Mouse (Mus musculus): ENCODE results near the gene Aacs.

Aacs gene

DNA sequence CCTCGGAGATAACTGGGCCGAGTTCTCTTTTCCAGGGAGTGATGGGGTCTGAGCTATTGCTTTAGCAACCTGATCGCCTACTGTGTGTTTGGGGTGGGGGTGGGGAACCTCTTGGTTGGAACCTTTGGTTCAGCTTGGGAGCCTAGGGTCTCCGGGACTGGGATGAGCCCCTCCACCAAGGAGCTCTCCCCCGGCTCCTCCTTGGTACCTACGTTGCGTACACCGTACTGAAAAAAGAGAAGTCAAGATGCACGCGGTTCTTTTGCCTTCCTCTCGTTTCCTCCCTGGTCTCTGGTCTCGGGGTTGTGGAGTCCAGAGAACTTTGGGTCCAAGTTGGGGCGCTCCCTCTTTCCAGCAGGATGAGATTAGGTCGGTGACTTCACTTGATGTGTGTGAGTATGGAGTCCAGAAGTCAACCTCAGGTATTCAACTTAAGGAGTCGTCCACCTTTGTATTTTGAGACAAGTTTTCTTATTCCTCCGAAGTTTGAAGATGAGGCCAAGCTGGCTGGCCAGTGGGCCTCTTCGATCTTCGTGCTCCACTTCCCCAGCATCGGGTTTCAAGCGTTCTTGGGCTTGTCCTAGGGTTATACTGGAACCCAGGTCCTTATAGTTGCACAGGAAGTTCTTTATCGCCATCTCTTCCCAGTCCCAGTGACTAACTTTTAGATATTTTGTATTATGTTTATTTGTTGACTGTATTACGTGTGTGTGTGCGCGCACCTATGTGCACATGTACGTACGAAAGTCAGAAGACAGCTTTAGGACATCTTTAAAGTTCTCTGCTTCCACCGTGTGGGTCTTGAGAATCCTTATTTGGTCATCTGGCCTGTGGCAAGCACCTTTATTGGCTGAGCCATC is 33.2 kb upstream of the Aacs start:
- Histone ChIP-seq H3K36me3 (ENCODE audit: insufficient read depth, low read length) (peaks cover 24% of the 10 kb centered on the region), H3K27me3 (ENCODE audit: insufficient read depth, low read length) (no peaks in the 10 kb centered on the region), H3K9me3 (ENCODE audit: low read length) (no peaks in the 10 kb centered on the region), H3K4me3 (replicated peaks; ENCODE audit: low read length) (peak overlapping the region; percentile 95), H3K4me1 (replicated peaks; ENCODE audit: low read depth, low read length) (peaks cover 55% of the 10 kb centered on the region)
- TF ChIP-seq CTCF (conservative IDR thresholded peaks at IDR 0.05; ENCODE audit: low read length) (no peak), NANOG (IDR thresholded peaks at IDR 0.05; ENCODE audit: borderline replicate concordance, low read length) (no peak), POU5F1 (IDR thresholded peaks at IDR 0.05; ENCODE audit: borderline replicate concordance, low read length) (no peak)

DNA sequence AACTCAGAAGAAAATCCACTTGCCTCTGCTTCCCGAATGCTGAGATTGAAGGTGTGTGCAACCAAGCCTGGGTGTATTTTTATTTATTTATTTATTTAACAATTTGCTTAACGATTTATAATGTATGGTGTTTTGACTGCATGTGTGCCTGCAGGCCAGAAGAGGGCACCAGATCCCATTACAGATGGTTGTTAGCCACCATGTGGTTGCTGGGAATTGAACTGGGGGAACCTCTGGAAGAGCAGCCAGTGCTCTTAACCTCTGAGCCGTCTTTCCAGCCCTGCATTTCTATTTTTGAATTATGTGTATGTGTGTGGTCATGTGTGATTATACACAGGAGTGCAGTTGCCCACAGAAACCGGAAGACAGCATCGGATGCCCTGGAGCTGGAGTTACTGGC is 32.3 kb upstream of the Aacs start:
- H3K9me3 ChIP-seq (ENCODE audit: low read length), result no peaks in the 10 kb centered on the region
- TF ChIP-seq POU5F1 (IDR thresholded peaks at IDR 0.05; ENCODE audit: borderline replicate concordance, low read length) (no peak), CTCF (conservative IDR thresholded peaks at IDR 0.05; ENCODE audit: low read length) (peak; percentile 62), NANOG (IDR thresholded peaks at IDR 0.05; ENCODE audit: borderline replicate concordance, low read length) (no peak)

DNA sequence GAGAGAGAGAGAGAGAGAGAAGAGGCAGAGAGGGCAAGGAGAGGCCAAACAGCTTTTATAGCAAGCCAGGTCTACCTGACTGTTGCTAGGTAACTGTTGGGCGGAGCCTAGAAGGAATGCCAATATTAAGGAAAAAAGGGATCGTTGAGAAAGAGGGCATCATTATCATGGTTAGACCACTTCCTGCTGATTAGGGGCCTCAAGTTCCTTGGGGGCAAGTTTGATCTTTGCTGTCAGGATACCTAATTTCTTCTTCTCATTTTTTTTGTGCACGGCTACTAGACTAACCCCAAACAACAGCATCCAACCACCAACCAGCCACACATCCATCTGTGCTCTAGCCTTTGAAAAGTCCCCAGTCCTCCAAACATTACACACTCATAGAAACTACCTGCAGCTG is 31.7 kb upstream of the Aacs start:
- peaks cover 69% of the 10 kb centered on the region for H3K4me1 ChIP-seq (replicated peaks; ENCODE audit: low read depth, low read length)
- H3K4me3 ChIP-seq (replicated peaks; ENCODE audit: low read length), result 0 out of 2 replicates have a peak overlapping the region, but pooled peaks have one; percentile 40
- H3K27me3 ChIP-seq (ENCODE audit: insufficient read depth, low read length), result no peaks in the 10 kb centered on the region
- no peaks in the 10 kb centered on the region for H3K9me3 ChIP-seq (ENCODE audit: low read length)
- peaks cover 28% of the 10 kb centered on the region for H3K36me3 ChIP-seq (ENCODE audit: insufficient read depth, low read length)
- TF ChIP-seq POU5F1 (IDR thresholded peaks at IDR 0.05; ENCODE audit: borderline replicate concordance, low read length) (no peak), NANOG (IDR thresholded peaks at IDR 0.05; ENCODE audit: borderline replicate concordance, low read length) (no peak), CTCF (conservative IDR thresholded peaks at IDR 0.05; ENCODE audit: low read length) (no peak)

More for the DNA sequence above, 32.3 kb upstream of the Aacs start:
- H3K4me1 ChIP-seq (replicated peaks; ENCODE audit: low read depth, low read length), result peaks cover 63% of the 10 kb centered on the region
- H3K36me3 ChIP-seq (ENCODE audit: insufficient read depth, low read length), result peaks cover 24% of the 10 kb centered on the region
- H3K27me3 ChIP-seq (ENCODE audit: insufficient read depth, low read length), result no peaks in the 10 kb centered on the region
- H3K4me3 ChIP-seq (replicated peaks; ENCODE audit: low read length), result peak overlapping the region; percentile 95

DNA sequence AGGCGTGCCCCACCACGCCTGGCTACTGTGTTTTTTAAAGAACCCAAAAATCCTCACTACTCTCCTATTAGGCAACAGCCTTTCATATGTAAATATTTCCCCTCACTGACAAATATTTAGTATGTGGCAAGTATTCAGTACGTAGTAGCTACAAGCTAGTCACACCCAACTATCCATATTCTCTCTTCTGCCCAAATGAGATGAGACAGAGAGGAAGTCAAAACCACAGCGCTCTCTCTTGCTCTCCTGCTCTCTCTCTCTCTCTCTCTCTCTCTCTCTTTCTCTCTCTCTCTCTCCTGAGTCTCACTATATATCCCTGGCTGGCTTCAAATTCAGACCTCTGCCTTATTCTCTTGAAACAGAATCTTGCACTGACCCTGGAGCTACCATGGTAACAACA is 31.1 kb upstream of the Aacs start:
- TF ChIP-seq CTCF (conservative IDR thresholded peaks at IDR 0.05; ENCODE audit: low read length) (no peak), NANOG (IDR thresholded peaks at IDR 0.05; ENCODE audit: borderline replicate concordance, low read length) (no peak), POU5F1 (IDR thresholded peaks at IDR 0.05; ENCODE audit: borderline replicate concordance, low read length) (no peak)

DNA sequence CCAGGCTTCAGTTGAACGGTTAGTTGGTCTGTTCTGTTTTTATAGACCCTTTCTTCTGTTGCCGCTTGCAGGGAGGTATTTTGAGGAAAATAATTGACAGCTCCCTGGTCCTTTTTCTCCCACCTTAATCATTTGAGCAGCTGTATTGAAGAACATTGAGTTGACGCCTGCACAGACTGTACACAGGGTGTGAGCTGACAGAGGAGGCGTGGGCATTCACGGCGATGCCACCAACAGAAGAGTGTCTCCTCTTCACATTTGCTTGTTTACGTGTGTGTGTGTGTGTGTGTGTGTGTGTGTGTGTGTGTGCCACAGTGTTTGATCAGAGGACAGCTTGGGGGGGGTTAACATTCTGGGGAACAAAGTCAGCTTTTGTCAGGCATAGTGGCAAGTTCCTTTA is 29.3 kb upstream of the Aacs start:
- TF ChIP-seq NANOG (IDR thresholded peaks at IDR 0.05; ENCODE audit: borderline replicate concordance, low read length), result no peak
- no peak for TF ChIP-seq POU5F1 (IDR thresholded peaks at IDR 0.05; ENCODE audit: borderline replicate concordance, low read length)
- TF ChIP-seq CTCF (conservative IDR thresholded peaks at IDR 0.05; ENCODE audit: low read length), result no peak
- Histone ChIP-seq H3K4me1 (replicated peaks; ENCODE audit: low read depth, low read length) (peaks cover 78% of the 10 kb centered on the region), H3K36me3 (ENCODE audit: insufficient read depth, low read length) (peaks cover 46% of the 10 kb centered on the region), H3K27me3 (ENCODE audit: insufficient read depth, low read length) (no peaks in the 10 kb centered on the region), H3K4me3 (replicated peaks; ENCODE audit: low read length) (no peak overlapping the region), H3K9me3 (ENCODE audit: low read length) (no peaks in the 10 kb centered on the region)

More for the DNA sequence above, 31.1 kb upstream of the Aacs start:
- H3K4me3 ChIP-seq (replicated peaks; ENCODE audit: low read length), result no peak overlapping the region
- H3K9me3 ChIP-seq (ENCODE audit: low read length), result no peaks in the 10 kb centered on the region
- H3K27me3 ChIP-seq (ENCODE audit: insufficient read depth, low read length), result no peaks in the 10 kb centered on the region
- H3K36me3 ChIP-seq (ENCODE audit: insufficient read depth, low read length), result peaks cover 34% of the 10 kb centered on the region
- H3K4me1 ChIP-seq (replicated peaks; ENCODE audit: low read depth, low read length), result peaks cover 75% of the 10 kb centered on the region

DNA sequence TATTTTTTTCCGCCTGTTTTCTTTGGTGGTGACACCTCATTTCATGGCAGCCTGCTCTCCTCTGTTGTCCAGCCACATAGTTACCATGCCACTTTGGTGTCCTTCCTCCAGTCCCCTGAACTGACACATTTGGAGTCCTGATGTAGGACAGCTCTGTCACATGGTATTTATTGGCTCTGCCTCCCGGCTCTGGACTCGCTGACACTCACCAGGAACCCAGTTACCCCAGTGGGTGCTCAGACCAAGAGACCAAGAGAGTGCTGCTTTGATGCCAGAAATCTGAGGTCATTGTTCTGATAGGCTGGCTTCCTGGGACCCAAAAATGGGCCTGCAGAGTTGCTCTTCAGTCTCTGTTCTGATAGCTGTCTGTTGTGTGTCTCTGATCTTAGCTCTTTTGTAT is 27.6 kb upstream of the Aacs start:
- Histone ChIP-seq H3K4me3 (replicated peaks; ENCODE audit: low read length) (no peak overlapping the region), H3K9me3 (ENCODE audit: low read length) (no peaks in the 10 kb centered on the region), H3K27me3 (ENCODE audit: insufficient read depth, low read length) (no peaks in the 10 kb centered on the region), H3K36me3 (ENCODE audit: insufficient read depth, low read length) (peaks cover 63% of the 10 kb centered on the region), H3K4me1 (replicated peaks; ENCODE audit: low read depth, low read length) (peaks cover 75% of the 10 kb centered on the region)
- TF ChIP-seq CTCF (conservative IDR thresholded peaks at IDR 0.05; ENCODE audit: low read length), result no peak
- TF ChIP-seq POU5F1 (IDR thresholded peaks at IDR 0.05; ENCODE audit: borderline replicate concordance, low read length), result no peak
- no peak for TF ChIP-seq NANOG (IDR thresholded peaks at IDR 0.05; ENCODE audit: borderline replicate concordance, low read length)

DNA sequence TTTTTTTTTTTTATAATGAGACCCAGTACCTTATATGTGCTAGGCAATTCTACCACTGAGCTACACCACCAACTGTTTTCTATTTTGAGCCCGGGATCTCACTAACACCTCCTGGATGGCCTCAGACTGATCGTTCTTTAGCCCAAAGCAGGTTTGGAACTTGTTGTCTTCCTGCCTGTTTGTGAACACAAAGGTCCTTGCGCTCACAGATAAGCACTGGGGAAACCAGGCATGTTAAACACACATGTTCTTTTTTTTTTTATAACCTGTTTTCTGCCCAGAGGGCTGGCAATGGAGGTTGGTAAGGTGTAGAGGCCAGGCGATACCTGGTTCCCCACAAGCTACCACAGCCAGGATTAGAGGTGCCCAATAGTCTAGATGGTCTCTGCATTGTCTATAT is 27.0 kb upstream of the Aacs start:
- peaks cover 66% of the 10 kb centered on the region for H3K36me3 ChIP-seq (ENCODE audit: insufficient read depth, low read length)
- H3K4me1 ChIP-seq (replicated peaks; ENCODE audit: low read depth, low read length), result peaks cover 70% of the 10 kb centered on the region
- no peaks in the 10 kb centered on the region for H3K9me3 ChIP-seq (ENCODE audit: low read length)
- H3K4me3 ChIP-seq (replicated peaks; ENCODE audit: low read length), result no peak overlapping the region
- H3K27me3 ChIP-seq (ENCODE audit: insufficient read depth, low read length), result no peaks in the 10 kb centered on the region
- TF ChIP-seq NANOG (IDR thresholded peaks at IDR 0.05; ENCODE audit: borderline replicate concordance, low read length) (no peak), POU5F1 (IDR thresholded peaks at IDR 0.05; ENCODE audit: borderline replicate concordance, low read length) (no peak), CTCF (conservative IDR thresholded peaks at IDR 0.05; ENCODE audit: low read length) (no peak)

DNA sequence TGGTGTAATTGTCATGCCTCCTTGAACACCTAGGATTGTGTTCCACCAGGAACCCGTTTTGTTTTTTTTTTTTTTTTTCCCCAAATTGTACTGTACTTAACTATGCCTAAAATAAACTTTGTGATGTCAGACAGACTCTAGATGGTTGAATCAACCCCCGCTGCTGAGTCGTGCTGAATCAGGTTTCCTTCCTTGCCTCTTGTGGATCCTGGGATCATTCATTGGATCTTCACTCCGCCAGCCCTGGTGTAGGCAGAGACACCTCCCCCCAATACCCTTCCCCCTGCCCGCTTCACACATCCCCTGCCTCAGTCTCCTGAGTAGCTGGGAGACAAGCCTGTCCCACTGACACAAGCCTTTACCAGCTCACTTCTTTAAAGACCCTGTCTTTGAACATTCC is 26.3 kb upstream of the Aacs start:
- Histone ChIP-seq H3K27me3 (ENCODE audit: insufficient read depth, low read length) (no peaks in the 10 kb centered on the region), H3K36me3 (ENCODE audit: insufficient read depth, low read length) (peaks cover 71% of the 10 kb centered on the region), H3K4me3 (replicated peaks; ENCODE audit: low read length) (no peak overlapping the region), H3K9me3 (ENCODE audit: low read length) (no peaks in the 10 kb centered on the region), H3K4me1 (replicated peaks; ENCODE audit: low read depth, low read length) (peaks cover 68% of the 10 kb centered on the region)
- TF ChIP-seq CTCF (conservative IDR thresholded peaks at IDR 0.05; ENCODE audit: low read length) (no peak), POU5F1 (IDR thresholded peaks at IDR 0.05; ENCODE audit: borderline replicate concordance, low read length) (no peak), NANOG (IDR thresholded peaks at IDR 0.05; ENCODE audit: borderline replicate concordance, low read length) (no peak)
